Mouse (Mus musculus): ENCODE data around the gene Gm20814. TPM values are rescaled to one million over a fixed set of nuclear protein-coding genes. Genes with fewer than 3 reads are reported as not detected.
"Not testable (repeated sequence)": the region's sequence is repeated elsewhere in the genome, so short reads cannot be mapped to it uniquely, and the experiment has no call there.

The Gm20814 gene
- total RNA-seq (2014; rRNA removed) (not detected in 2 replicates), polyA plus RNA-seq (2015; fragmentation: Nextera tagmentation; extraction: Ambion mirVana) (not detected in 2 replicates)

DNA sequence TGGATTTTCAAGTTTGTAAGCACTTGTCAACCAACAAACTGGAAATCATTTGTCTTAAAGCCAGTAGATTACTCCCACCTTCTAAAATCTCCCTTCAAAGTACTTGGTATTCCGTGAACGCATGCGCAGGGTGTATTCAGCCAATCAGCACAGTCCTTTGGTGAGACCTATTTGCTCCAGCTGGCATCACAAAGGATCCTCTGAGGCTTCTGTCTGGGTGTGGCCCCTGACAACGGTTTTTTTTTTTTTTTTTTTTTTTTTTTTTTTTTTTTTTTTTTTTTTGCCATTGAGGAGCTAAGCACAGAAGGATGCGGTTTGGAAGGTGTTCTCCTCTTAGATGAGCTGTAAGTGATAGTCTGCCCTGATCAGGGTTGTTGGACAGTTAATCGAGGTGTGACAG, at the start of gene Gm20814:
Gene Gm20814, plus strand, starts transcription at position 301 of the 400 bp plus-strand sequence.
- not testable (repeated sequence) for DNase-seq; H3K36me3 ChIP-seq (ENCODE audit: insufficient read depth); H3K9me3 ChIP-seq (ENCODE audit: low read length); H3K27me3 ChIP-seq (ENCODE audit: insufficient read depth, low read length); H3K9ac ChIP-seq; ATAC-seq; H3K27ac ChIP-seq (ENCODE audit: low read depth, low read length); H3K4me3 ChIP-seq (ENCODE audit: low read depth, low read length); H3K4me2 ChIP-seq (ENCODE audit: low read depth); H3K4me1 ChIP-seq (ENCODE audit: insufficient read depth)
- no CpG with 5 or more reads among the region's 6 CpGs for WGBS
